Mouse (Mus musculus) erythroblast, embryonic 14.5 days (primary cell): ENCODE results near the gene Fars2.

Experiments
- GATA1 ChIP-seq: IDR thresholded peaks from 2 replicates; pipeline ENCODE4 v1.6.1; 2012; ENCODE audit warnings: low read length, inconsistent platforms, mixed read lengths
- TAL1 ChIP-seq: IDR thresholded peaks from 3 replicates; pipeline ENCODE4 v1.6.1; 2012; ENCODE audit warnings: low read length, inconsistent platforms, mixed read lengths

DNA sequence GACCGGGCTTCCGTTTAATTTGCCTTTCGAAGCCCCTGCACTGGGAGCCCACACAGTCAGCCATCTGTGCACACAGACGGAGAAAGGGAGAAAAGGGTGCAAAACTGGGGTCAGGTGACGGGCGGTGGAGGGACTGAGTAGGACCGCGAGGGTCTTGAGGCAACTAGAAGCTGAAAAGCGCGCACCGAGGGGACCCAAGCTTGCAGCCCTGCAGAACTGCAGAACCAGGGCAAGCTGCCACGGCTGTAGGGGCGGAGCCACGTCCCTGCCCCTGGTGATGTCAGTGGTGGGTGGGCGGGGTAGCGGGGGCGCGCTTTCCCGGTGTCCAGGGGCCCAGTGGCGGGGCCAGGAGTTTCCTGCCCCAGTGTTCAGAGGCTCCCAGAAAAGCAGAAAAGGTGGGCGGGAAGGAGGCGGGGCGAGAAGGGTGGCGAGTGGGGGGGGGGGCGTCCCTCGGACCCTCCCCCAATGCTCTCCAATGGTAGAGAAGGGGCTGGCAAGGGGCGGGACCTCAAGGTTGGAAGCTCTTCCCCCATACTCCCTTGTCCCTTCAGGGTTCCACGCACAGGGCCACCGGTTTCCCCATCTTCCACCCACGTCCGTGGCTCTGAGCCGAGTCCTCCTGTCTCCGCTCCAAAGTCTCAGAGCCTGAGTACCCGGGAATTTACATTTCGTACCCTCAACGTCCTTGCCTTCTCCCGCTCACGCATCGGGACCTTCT, 618.8 kb downstream of the Fars2 start:
- TF ChIP-seq TAL1 (no peak), GATA1 (no peak)
